ENCODE assay signal across 9 mouse cellular contexts in the genomic region with DNA sequence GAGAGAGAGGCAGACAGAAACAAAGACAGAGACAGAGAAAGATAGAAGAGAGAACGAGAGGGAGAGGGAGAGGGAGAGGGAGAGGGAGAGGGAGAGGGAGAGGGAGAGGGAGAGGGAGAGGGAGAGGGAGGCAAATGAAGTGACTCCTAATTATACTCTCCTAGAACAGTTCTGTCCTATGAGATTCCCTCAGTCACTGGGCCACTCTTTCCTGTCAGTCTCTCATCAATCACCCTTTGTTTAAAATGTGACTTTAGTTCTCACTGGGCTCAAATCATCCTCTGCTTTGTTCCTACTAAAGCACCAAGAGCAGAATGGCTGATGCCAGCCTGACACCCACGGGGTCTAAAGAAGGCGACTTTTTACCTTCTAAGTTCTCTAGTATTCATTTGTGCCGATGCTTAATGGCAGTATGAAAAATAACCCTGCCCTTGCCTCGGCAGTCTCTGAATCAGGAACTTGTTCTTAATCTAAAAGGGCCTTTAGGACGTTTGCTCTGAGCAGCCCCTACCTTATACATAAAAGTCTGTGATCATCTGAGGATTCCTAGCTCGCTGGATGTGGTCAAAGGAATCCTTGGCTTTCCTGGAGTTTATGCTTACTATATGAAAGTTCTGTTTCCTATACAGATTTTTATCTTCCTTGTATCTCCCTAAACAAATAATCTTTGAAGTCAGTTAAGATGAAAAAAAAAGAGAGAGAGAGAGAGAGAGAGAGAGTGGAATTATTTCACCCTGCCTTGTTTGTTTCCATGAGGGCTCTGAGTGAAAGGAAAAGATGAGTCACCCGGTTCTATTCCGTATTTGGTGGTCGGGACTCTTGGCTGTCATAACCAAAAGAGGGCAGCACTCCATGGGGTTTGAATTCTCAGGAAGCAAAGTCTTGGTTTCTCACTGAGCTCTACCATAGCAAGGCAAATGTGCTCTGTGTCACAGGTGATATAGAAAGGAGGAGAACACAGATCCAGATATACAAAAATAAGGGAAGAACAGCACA. TPM values are rescaled to one million over a fixed set of nuclear protein-coding genes. Genes with fewer than 3 reads are reported as not detected.
DNase-seq lines count a peak whose midpoint lies in the region; ATAC-seq and TF ChIP-seq lines count a peak whose summit lies in the region.
"Had no signal": no experiment of that assay in that cellular context is flagged by ENCODE, and none has a peak within 500 bp of the region (broad histone marks: within the 10 kb centered on the region; RNA-seq: fewer than 3 reads in every experiment).

No protein-coding gene starts in this region.

- H3K4me3 ChIP-seq in heart, embryonic 10.5 days, result no peak overlapping the region
- no peak overlapping the region for H3K4me3 ChIP-seq in midbrain, postnatal 0 days (ENCODE audit: low read depth, low read length)
- H3K4me3 ChIP-seq in testis, adult 2 months (ENCODE audit: control insufficient read depth, low read depth, low read length), result no peak overlapping the region
- H3K4me3 ChIP-seq: midbrain, embryonic 12.5 days had no signal

- peak overlapping the region; percentile 89 for H3K27ac ChIP-seq in heart, embryonic 10.5 days
- H3K27ac ChIP-seq in midbrain, postnatal 0 days (ENCODE audit: low read depth, low read length), result no peak overlapping the region
- H3K27ac ChIP-seq in testis, adult 2 months (ENCODE audit: control insufficient read depth, insufficient read depth, low read depth, low read length), result peak overlapping the region; percentile 36; the same call in 1 of the 2 replicates
- H3K27ac ChIP-seq: midbrain, embryonic 12.5 days had no signal

- intact Hi-C loops in left cerebral cortex, postnatal 4 days (cut with DNase I), result loop anchor here (10.0 kb wide), 2 partner anchors 233 to 503 kb away; partner anchors contain the start of gene Ppp1r12a

- H3K27me3 ChIP-seq in heart, embryonic 10.5 days (ENCODE audit: insufficient read depth, poor library complexity, severe bottlenecking), result no peaks in the 10 kb centered on the region
- H3K27me3 ChIP-seq in midbrain, postnatal 0 days (ENCODE audit: insufficient read depth, low read length), result no peaks in the 10 kb centered on the region
- H3K27me3 ChIP-seq in testis, adult 2 months (ENCODE audit: control insufficient read depth, insufficient read depth, low read length), result no peaks in the 10 kb centered on the region
- H3K27me3 ChIP-seq: midbrain, embryonic 12.5 days had no signal

- peaks cover 30% of the 10 kb centered on the region for H3K4me1 ChIP-seq in heart, embryonic 10.5 days
- no peaks in the 10 kb centered on the region for H3K4me1 ChIP-seq in midbrain, postnatal 0 days (ENCODE audit: insufficient read depth, low read length)
- no peaks in the 10 kb centered on the region for H3K4me1 ChIP-seq in testis, adult 2 months (ENCODE audit: control insufficient read depth, insufficient read depth, low read length)
- H3K4me1 ChIP-seq: midbrain, embryonic 12.5 days had no signal

- H3K36me3 ChIP-seq in heart, embryonic 10.5 days, result no peaks in the 10 kb centered on the region
- H3K36me3 ChIP-seq in midbrain, postnatal 0 days (ENCODE audit: insufficient read depth, low read length), result no peaks in the 10 kb centered on the region
- no peaks in the 10 kb centered on the region for H3K36me3 ChIP-seq in testis, adult 2 months (ENCODE audit: control insufficient read depth, insufficient read depth, low read length)
- H3K36me3 ChIP-seq: midbrain, embryonic 12.5 days had no signal

- DNase-seq in spleen, postnatal 36 days (ENCODE audit: low spot score in 2 of 2), result peak; percentile 17 to 27
- no peak for DNase-seq in spleen, postnatal 14 days (ENCODE audit: low spot score in 2 of 2)
- DNase-seq in embryo, embryonic 9.5 days (ENCODE audit: extremely low spot score), result peak; percentile 22
- DNase-seq in heart, embryonic 10.5 days (ENCODE audit: low spot score), result no peak
- peak; percentile 47 for DNase-seq in kidney, adult 18-20 months
- peak; percentile 25 for DNase-seq in left cerebral cortex, postnatal 4 days
- peak; percentile 82 for DNase-seq in midbrain, postnatal 0 days (ENCODE audit: low spot score)

- no peak for ATAC-seq in midbrain, postnatal 0 days (ENCODE audit: low FRiP score)

- H3K9ac ChIP-seq in midbrain, postnatal 0 days (replicated peaks; ENCODE audit: low read length, poor library complexity, severe bottlenecking), result no peak overlapping the region
- H3K9ac ChIP-seq: midbrain, embryonic 12.5 days had no signal

- no peak overlapping the region for H3K4me2 ChIP-seq in midbrain, postnatal 0 days (ENCODE audit: low read depth, low read length, poor library complexity, severe bottlenecking)
- H3K4me2 ChIP-seq: midbrain, embryonic 12.5 days had no signal

- no peak for TF ChIP-seq POLR2A in testis, adult 2 months (IDR thresholded peaks at IDR 0.05; ENCODE audit: control insufficient read depth, low read depth, low read length)

- 27% methylated on average over 9 of the region's 10 CpGs for WGBS in heart, embryonic 10.5 days
- WGBS in midbrain, postnatal 0 days, result 33% methylated on average over 9 of the region's 10 CpGs

- H3K9me3 ChIP-seq in heart, embryonic 10.5 days, result no peaks in the 10 kb centered on the region
- no peaks in the 10 kb centered on the region for H3K9me3 ChIP-seq in midbrain, postnatal 0 days (ENCODE audit: low read length)
- H3K9me3 ChIP-seq: midbrain, embryonic 12.5 days had no signal

- TF ChIP-seq CTCF in midbrain, postnatal 0 days (IDR thresholded peaks at IDR 0.05), result peak; percentile 79
- no peak for TF ChIP-seq CTCF in testis, adult 2 months (IDR thresholded peaks at IDR 0.05; ENCODE audit: control insufficient read depth, insufficient read depth, insufficient replicate concordance, low read depth, low read length)

RNA-seq across cellular contexts. Expression of gene Otogl, which starts 20.2 kb away (rescaled TPM):
- 0.06 and 0.10 TPM in 2 replicates for polyA plus RNA-seq in heart, embryonic 10.5 days (2016; fragmentation: Nextera tagmentation; extraction: Ambion mirVana)
- under 1 TPM; 0.44 to 0.72 TPM for total RNA-seq in left cerebral cortex, postnatal 4 days (2021)
- 0.19 and 0.22 TPM in 2 replicates for total RNA-seq in midbrain, postnatal 0 days (2014; rRNA removed)
- 0.04 and 0.05 TPM in 2 replicates for polyA plus RNA-seq in midbrain, postnatal 0 days (2015; fragmentation: Nextera tagmentation; extraction: Ambion mirVana)
- 0.01 and 0.04 TPM in 2 replicates for polyA plus RNA-seq in testis, adult 2 months (2012; rRNA removed)
- polyA plus RNA-seq: midbrain, embryonic 12.5 days had no signal

Comparison
In these comparisons a context has a peak if more than half of its experiments do, and no peak if none do; other contexts are left out.
1. DNase-seq: peak in spleen, postnatal 36 days (2 of 2), embryo, embryonic 9.5 days (single experiment), kidney, adult 18-20 months (single experiment), left cerebral cortex, postnatal 4 days (single experiment) and midbrain, postnatal 0 days (single experiment); none in spleen, postnatal 14 days (0 of 2) and heart, embryonic 10.5 days (single experiment).